Mouse (Mus musculus): ENCODE data around the gene Kiz. TPM values are rescaled to one million over a fixed set of nuclear protein-coding genes. Genes with fewer than 3 reads are reported as not detected.

Gene Kiz
- polyA plus RNA-seq (2014; fragmentation: Illumina TruSeq; extraction: RNeasy Lipid Tissue Mini Kit (QIAGEN cat#74804); ENCODE audit: low read depth, low replicate concordance) = 68.9 TPM

DNA sequence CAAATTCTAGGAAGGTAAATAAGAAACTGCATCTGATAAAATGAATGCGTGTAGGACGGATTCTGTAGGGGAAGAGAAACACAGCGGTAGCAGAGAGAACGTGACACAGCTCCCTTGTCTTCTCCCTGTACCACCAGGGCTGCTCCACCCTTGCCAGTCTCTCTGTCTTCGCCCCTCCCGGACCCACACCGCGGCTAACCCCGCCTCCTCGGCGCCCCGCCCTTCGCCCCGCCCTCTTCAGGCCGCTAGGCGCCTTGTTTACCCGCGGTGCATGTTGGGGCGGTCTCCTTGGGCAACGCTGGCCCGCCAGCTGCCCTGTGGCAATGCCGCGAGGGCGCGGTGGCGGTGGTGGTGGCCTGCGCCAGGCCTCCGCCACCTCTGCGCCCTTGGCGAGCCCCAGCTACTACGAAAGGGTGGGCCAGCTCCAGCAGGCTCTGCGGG is at the start of gene Kiz:
Gene Kiz (plus strand): TSS at position 266 of the 441 bp plus-strand sequence.

GRCm38 (mm10) chr2:147012623-147013184 is 157.0 kb downstream of the Kiz start, which contains the start of gene Xrn2:
TSS of gene Xrn2 (plus strand) at chr2:147012996.

Other genes starting within 250 kb of the Kiz start
- gene Xrn2, start 157.1 kb downstream of the Kiz start, polyA plus RNA-seq (2014; fragmentation: Illumina TruSeq; extraction: RNeasy Lipid Tissue Mini Kit (QIAGEN cat#74804); ENCODE audit: low read depth, low replicate concordance) = 157 TPM
- not detected for gene Nkx2-4, start 229.6 kb downstream of the Kiz start, polyA plus RNA-seq (2014; fragmentation: Illumina TruSeq; extraction: RNeasy Lipid Tissue Mini Kit (QIAGEN cat#74804); ENCODE audit: low read depth, low replicate concordance)

Data from sigmoid colon, adult 10 weeks (tissue).